Mouse (Mus musculus) right cerebral cortex, postnatal 25 days (tissue): ENCODE measurements around the gene AI597479.

Experiments used
- DNase-seq: peaks from one replicate; pipeline ENCODE4 v3.0.0; 2022

Gene AI597479

DNA sequence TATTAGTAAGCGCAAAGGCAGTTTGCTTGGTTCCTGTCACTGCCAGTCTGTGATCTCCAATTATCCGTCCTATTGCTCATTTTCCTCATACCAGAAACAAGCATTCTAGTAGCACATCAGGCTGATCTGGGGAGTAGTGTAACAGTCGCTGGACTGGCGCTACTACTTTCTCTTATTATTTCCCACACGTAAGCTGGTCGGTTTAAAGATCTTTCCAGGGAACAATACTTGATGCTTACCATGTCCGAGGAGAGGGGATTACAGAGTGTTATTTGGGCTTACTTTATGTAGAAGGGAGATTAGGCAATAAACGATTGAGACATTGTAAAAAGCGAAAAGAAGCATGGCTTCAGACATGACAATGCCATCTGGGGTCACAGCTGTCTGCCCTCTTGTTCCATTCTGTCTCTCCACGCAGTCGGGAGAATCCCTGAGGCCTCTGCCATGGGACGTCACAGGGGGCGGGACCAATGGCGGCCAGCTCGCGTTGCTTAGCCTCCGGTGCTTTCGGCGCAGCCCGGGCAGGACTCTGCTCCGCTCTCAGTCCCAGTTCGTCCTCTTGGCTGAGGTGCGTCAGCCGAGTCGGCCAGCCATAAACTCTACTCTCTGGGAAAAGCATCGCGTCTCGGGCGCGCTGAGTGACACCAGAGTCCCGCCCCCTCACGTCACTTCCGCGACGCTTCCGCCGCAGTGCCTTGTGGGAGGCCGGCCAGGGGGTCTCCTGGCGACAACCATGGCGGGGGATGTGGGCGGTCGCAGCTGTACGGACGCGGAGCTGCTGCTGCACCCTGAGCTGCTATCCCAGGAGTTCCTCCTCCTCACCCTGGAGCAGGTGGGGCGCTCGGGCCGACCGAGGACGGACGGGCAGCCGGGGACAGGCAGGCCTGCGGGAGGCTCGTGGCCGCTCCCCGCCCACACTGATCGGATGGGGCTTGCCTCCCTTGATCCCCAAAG is at the start of gene AI597479, which contains the start of gene Tgfbrap1:
TSS of gene AI597479 (plus strand) at position 680 of the 954 bp plus-strand sequence.
TSS of gene Tgfbrap1 (minus strand) at position 607 of the 954 bp plus-strand sequence.
- DNase-seq: peak; percentile 94

DNA sequence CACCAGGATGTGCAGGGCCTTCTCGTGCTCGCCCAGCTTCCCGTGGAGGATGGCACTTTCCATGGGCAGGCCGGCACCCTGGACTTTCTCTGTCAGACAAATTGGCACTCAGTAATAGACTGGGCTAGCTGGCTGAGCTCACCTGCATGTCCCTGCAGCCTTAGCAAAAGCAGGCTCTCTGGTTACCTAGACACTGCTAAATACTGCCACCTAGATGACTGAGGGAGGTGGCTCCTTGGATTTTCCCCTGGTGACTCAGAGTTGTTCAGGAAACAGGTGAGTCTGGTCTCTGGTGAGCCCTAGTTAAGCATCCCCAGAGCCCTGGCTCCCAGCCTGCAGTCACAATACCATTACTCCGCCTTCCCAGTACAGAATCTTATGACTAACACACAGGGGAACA is 46.6 kb upstream of the AI597479 start:
- no peak for DNase-seq

DNA sequence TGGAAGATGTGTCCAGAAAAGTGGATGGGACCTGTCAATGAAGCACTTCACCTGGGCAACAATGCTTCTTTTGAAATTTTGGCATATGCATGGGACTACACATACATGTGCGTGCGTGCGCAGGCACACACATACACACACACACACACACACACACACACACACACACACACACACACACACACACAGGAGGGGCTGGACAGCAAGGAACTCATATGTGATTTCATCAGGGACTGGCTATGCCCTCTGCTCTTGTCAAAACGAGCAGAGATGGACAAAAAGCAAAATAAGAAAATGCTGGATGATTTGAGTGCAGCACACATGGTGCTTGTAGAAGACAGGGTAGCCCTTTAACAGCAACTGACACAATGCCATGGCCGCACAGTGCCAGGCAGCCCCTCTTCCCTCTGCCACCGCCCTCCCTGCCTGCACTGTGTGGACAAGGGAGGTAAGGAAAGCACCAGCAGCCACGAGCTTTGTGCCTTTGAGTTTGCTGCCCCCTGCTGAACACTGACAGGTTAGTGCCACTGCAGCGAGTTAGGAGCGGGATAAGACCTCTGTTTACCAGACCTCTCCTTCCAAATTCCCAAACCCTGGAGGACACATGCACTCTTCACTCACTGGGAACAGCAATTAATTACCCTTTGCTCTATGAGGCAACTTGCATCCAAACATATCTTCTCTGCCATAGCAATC is 32.7 kb upstream of the AI597479 start:
- peak; percentile 70 for DNase-seq

GRCm38 (mm10) chr1:43066573-43066972 is 31.9 kb upstream of the AI597479 start:
- DNase-seq: no peak

DNA sequence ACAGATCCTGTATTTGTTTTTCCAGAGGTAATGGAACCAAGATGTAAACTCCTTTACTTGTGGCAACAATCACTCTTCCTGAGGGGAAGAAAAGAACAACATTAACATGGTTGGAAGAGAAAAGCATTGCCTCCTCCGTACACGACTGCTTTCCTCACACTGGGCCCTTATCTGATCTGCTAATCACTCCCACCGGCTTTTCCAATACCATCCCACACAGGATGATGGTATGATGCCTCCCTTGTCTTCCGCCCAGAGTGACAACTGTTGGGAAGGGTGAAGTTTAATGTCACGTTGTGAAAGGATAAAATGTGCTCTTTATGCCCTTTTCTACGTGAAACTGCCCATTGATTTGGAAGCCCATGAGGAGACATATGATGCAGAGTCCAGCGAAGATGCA is 31.0 kb upstream of the AI597479 start:
- no peak for DNase-seq

DNA sequence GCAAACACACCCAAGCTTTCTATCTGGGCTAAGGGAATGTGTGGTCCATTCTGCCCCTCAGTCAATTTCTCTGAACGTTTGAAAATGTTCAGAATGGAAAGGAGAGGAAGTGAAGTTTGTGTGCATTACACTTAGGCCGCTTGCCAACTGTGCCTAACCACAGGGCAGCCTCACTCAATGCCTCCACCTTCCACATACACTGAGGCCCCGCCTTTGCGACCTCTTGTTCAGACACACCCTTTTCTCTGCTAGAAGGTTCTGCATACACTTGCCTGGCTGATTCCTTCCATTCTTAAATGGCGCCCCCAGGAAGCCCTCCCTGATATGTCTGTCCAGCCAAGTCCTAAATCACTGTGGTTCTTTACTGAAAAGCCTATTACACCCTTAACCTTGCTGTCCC is 27.8 kb upstream of the AI597479 start:
- no peak for DNase-seq

DNA sequence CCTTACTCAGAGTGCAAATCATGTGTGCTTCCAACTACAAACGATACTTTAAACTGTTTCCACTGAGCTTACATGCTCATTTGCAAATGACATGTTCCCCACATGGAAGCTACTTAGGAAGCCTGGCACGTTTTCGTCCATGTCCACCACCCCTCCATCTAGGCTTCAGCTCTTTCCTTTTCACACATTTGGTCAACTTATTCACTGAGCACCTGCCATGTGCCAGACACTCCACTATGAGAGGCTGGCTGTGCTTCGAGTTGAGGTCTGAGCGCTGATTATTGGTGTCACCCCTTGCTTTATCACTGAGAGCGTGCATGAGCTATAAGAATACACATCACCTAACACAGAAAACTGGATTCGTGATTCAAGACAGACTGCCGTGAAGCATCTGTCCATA is 26.5 kb upstream of the AI597479 start:
- no peak for DNase-seq

DNA sequence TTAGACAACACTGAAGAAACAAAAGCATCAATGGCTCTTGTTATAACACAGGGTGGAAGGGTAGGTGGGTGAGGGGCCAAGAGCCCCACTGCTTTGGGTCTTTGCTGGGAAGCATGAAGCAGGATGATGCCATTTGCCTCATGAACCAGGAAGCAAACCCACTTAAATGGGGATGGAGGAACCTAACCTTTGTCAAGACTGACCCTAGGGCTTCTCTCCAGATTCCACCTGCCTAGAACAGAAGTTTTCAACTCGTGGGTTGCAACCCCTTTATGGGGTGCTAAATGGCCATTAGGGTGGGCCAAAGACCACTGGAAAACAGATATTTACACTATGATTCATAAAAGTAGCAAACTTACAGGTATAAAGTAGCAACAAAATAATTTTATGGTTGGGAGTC is 25.9 kb upstream of the AI597479 start:
- DNase-seq: no peak

GRCm38 (mm10) chr1:43074791-43075190 is 23.7 kb upstream of the AI597479 start:
- no peak for DNase-seq

DNA sequence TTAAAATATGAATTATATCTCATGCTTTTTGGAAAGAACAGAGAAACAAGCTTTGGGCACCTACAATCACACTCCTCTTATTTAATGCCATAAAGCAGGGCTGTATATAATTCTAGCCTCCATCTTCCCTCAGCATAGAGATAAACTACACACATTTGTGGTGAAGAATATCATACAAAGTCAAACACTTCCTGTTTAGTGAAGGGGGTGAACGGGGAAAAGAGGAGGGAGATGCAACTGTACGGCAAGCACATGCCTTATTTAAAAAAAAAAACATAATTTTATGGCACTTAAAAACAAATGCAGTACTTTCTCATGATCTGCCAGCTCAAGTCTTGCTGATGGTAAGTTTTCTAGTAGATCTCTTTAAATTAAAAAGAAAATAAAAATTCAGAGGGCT is 20.4 kb upstream of the AI597479 start:
- DNase-seq: no peak

GRCm38 (mm10) chr1:43082946-43083345 is 15.6 kb upstream of the AI597479 start:
- no peak for DNase-seq

GRCm38 (mm10) chr1:43090418-43090817 is 8.1 kb upstream of the AI597479 start:
- DNase-seq: no peak

GRCm38 (mm10) chr1:43091306-43092055 is 7.0 kb upstream of the AI597479 start:
- DNase-seq: no peak

- DNase-seq: peak; percentile 85
Measured at GRCm38 (mm10) chr1:43092056-43093015, 6.2 kb upstream of the AI597479 start.

GRCm38 (mm10) chr1:43094206-43094605 is 4.3 kb upstream of the AI597479 start:
- no peak for DNase-seq

- DNase-seq: no peak
Measured at GRCm38 (mm10) chr1:43108729-43109128, 10.2 kb downstream of the AI597479 start.

DNA sequence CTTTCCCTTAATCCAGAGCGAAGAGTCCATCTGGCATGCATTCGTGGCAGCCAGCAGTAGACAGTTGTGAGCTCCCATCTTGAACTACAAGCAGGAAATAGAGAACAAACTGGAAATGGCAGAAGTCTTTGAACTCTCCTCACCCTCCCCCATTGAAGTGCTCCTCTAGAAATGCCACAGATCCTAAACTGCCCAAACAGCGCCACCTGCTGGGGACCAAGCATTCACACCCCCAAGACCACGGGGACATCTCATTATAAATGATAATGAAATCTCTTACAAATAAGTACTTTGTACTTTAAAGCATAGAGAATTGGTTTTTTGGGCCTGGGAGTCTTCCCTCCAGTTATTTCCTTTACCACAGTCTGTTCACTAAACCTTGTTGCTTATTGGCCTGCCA is 12.0 kb downstream of the AI597479 start:
- DNase-seq: no peak

GRCm38 (mm10) chr1:43112882-43113281 is 14.4 kb downstream of the AI597479 start:
- peak; percentile 65 for DNase-seq

- DNase-seq: no peak
Measured at GRCm38 (mm10) chr1:43117435-43117834, 18.9 kb downstream of the AI597479 start.

GRCm38 (mm10) chr1:43120950-43121349 is 22.4 kb downstream of the AI597479 start:
- no peak for DNase-seq

DNA sequence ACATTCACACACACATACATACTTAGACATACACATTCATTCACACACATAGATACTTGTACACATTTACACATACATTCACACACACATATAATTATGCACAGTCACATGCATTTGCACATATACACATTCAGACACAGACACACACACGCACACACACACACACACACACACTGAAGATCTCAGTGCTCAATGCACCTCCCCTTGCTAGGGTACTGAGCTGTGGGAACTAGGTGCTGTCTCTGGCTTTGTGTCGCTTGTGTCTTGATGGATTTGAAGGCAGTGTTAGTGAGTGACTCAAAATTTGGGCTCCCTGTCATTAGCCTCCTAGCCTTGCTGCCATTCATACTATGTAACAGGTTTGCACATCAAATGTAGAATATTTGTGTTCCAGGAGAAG is 24.1 kb downstream of the AI597479 start:
- DNase-seq: no peak

- DNase-seq: no peak
Measured at GRCm38 (mm10) chr1:43124726-43125125, 26.2 kb downstream of the AI597479 start.
